Mouse (Mus musculus): ENCODE results near the gene Bckdhb.
"Not testable (repeated sequence)": the region's sequence is repeated elsewhere in the genome, so short reads cannot be mapped to it uniquely, and the experiment has no call there.

Bckdhb gene

GRCm38 (mm10) chr9:83924878-83925687, at the start of gene Bckdhb:
Gene Bckdhb (plus strand): TSS chr9:83925145.
- DNase-seq = peak; percentile 92

- no peak for DNase-seq
Measured at GRCm38 (mm10) chr9:83882191-83882590, 42.8 kb upstream of the Bckdhb start.

- no peak for DNase-seq
Measured at GRCm38 (mm10) chr9:83886149-83886548, 38.8 kb upstream of the Bckdhb start.

- no peak for DNase-seq
Measured at GRCm38 (mm10) chr9:83888214-83888613, 36.7 kb upstream of the Bckdhb start.

- DNase-seq = no peak
Measured at GRCm38 (mm10) chr9:83893073-83893472, 31.9 kb upstream of the Bckdhb start.

- peak; percentile 17 for DNase-seq
Measured at GRCm38 (mm10) chr9:83893767-83894330, 31.1 kb upstream of the Bckdhb start.

GRCm38 (mm10) chr9:83902086-83902485, 22.9 kb upstream of the Bckdhb start:
- no peak for DNase-seq

- DNase-seq = no peak
Measured at GRCm38 (mm10) chr9:83905820-83906219, 19.1 kb upstream of the Bckdhb start.

GRCm38 (mm10) chr9:83907017-83907416, 17.9 kb upstream of the Bckdhb start:
- DNase-seq = no peak

- no peak for DNase-seq
Measured at GRCm38 (mm10) chr9:83909836-83910235, 15.1 kb upstream of the Bckdhb start.

- no peak for DNase-seq
Measured at GRCm38 (mm10) chr9:83910926-83911325, 14.0 kb upstream of the Bckdhb start.

- no peak for DNase-seq
Measured at GRCm38 (mm10) chr9:83922076-83922475, 2.9 kb upstream of the Bckdhb start.

- DNase-seq = no peak
Measured at GRCm38 (mm10) chr9:83924356-83924755, 589 bp upstream of the Bckdhb start.

GRCm38 (mm10) chr9:83925688-83926041, 720 bp downstream of the Bckdhb start:
- no peak for DNase-seq

GRCm38 (mm10) chr9:83926302-83926701, 1.4 kb downstream of the Bckdhb start:
- no peak for DNase-seq

- DNase-seq = not testable (repeated sequence)
Measured at GRCm38 (mm10) chr9:83939501-83939900, 14.6 kb downstream of the Bckdhb start.

- no peak for DNase-seq
Measured at GRCm38 (mm10) chr9:83940016-83940415, 15.1 kb downstream of the Bckdhb start.

GRCm38 (mm10) chr9:83940537-83941363, 15.8 kb downstream of the Bckdhb start:
- no peak for DNase-seq

GRCm38 (mm10) chr9:83951336-83951735, 26.4 kb downstream of the Bckdhb start:
- no peak for DNase-seq

GRCm38 (mm10) chr9:83956632-83957314, 31.8 kb downstream of the Bckdhb start:
- peak; percentile 72 for DNase-seq

GRCm38 (mm10) chr9:83962098-83963086, 37.4 kb downstream of the Bckdhb start:
- DNase-seq = peak; percentile 13

- no peak for DNase-seq
Measured at GRCm38 (mm10) chr9:83963296-83963695, 38.4 kb downstream of the Bckdhb start.
